Mouse (Mus musculus) E14TG2a.4 (cell line): Measurements from ENCODE around the gene Tenm4.

Experiments
- CTCF ChIP-seq: conservative IDR thresholded peaks from 2 replicates; pipeline ENCODE4 v1.5.1; 2014; ENCODE audit warnings: low read length
- NANOG ChIP-seq: IDR thresholded peaks from 2 replicates; pipeline ENCODE4 v1.6.1; 2014; ENCODE audit warnings: borderline replicate concordance, low read length, mixed read lengths

DNA sequence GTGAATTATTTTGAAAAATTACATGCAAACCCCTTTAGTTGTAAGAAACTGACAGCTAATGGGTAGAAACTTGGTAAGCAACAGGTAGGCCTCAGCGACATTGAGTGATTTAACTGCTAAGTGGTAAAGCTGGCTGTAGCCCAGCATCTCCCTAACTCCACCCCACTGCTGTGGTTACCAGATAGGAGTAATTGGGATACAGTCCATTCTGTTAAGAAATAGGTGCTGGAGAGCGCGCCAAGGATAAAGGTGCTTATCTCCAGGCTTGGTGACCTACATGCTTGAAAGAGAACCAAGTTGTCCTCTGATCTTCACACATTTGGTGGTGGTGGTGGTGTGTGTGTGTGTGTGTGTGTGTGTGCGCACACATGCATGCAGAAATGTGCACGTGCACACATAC lies 788.1 kb downstream of the Tenm4 start:
- no peak for TF ChIP-seq CTCF
- no peak for TF ChIP-seq NANOG
